Mouse (Mus musculus) spleen, adult 2 months (tissue): ENCODE data around the gene Ttc30a2.

Source experiments
- CTCF ChIP-seq: fragments of 200-500 bp; IDR thresholded peaks from 2 replicates; pipeline ENCODE4 v1.5.1; 2011; ENCODE audit warnings: mild to moderate bottlenecking, inconsistent platforms; ENCODE audit not compliant: insufficient read depth, insufficient read length, insufficient replicate concordance; ENCODE audit errors: extremely low read depth
- POLR2A ChIP-seq: fragments of 200-500 bp; IDR thresholded peaks from 2 replicates; pipeline ENCODE4 v1.6.1; 2011; ENCODE audit warnings: low read depth, low read length, inconsistent platforms

- no peak for TF ChIP-seq CTCF
- TF ChIP-seq POLR2A: no peak
These were observed 5.1 kb upstream of the Ttc30a2 start for GRCm38 (mm10) chr2:75983091-75983490.
